Mouse (Mus musculus) right cerebral cortex, postnatal 10 days (tissue): ENCODE data around the gene Pex7.
A peak's percentile ranks its signal among the peaks of the same experiment; 100 is the strongest.
"Not testable (repeated sequence)": the region's sequence is repeated elsewhere in the genome, so short reads cannot be mapped to it uniquely, and the experiment has no call there.

Experiments
- DNase-seq, 2 experiments: peaks; one replicate each; pipeline ENCODE4 v3.0.0; 2021; ENCODE audit warnings: low spot score in 2 of 2

Gene Pex7

DNA sequence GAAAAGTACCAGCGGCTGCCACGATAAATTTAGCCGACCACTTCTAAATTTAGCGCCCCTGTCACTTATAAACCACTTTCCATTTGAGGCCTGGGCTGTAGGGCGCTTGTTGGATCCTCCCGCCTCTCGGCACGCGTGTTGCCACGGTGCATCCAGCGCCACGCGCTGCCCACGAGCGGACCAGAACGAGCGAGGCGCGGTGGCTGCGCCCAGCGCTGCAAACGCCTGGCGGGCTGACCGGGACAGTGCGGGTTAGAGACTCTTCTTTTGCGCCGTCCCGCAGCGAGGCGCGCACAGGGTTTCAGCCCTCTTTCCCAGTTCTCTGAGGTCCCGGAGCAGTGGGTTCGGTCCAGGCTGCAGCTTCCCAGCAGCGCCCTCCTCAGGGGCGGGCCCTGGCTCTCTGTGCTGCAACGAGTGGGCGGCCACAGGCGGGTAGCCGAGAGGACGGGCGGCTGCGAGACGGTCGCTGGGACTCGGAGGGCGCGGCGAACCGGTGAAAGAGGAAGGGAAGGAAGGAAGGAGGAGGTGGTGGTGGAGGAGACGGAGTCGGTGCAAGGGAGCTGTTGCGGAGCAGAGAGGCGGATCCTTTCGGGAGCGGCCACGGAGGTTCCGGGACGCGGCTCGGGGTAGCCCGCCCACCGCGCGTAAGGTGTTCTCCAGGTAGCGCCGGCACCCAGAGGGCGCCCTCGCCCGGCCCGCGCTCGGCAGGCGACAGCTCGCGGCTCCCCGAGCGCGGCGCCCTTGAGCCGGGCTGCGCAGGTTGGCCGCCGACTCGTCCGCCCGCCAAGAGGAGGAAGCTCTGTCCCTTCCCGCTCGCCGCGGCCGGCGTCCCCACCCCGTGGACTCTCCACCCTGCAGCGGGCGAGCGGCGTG, 26.3 kb upstream of the Pex7 start:
- peak; percentile 82 for DNase-seq

DNA sequence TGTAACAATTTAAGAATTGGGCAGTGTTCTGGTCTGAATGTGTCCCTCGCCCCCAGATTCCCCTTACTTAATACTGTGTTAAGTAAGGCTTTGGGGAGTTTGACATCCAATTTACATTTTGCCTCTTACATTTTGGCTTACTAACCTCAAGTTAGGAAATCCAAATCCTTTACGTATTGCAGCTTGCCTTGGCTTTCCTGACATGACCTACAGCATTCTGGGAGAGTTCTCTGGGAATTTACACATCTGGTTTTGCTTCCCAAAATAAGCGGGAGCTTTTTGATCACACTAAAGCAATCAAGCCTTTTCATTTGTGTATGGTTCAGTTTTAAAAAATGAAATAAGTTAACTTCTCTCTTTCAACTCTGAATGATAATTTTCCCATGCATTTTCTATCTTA, 25.5 kb upstream of the Pex7 start:
- DNase-seq: no peak

DNA sequence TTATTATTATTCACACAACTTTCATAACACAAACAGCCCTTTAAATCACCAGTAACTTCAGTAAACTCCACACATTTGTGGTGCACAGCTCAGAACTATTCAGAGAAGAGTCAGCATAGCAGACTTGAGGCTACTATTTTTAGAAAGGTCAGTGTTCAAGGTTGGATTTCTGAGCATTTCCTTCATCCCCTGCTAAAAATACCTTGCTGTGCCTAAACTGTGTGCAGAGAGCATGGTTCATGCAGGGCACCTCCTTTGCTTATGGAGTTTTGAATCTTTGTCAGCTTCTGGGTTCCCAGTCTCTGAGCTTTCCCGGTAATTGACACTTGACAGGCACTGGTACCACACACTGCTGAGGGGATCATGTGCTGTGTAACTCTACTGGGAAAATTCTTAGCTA, 20.7 kb upstream of the Pex7 start:
- DNase-seq: no peak

DNA sequence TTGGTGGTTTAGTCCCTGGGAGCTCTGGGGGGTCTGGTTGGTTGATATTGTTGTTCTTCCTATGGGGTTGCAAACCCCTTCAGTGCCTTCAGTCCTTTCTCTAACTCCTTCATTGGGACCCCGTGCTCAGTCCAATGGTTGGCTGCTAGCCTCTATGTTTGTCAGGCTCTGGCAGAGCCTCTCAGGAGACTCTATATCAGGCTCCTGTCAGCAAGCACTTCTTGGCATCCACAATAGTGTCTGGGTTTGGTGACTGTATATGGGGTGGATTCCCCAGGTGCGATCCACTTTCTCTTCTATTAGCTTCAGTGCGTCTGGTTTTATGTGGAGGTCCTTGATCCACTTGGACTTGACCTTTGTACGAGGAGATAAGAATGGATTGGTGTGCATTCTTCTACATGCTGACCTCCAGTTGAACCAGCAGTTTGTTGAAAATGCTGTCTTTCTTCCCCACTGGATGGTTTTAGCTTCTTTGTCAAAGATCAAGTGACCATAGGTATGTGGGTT, 19.0 kb upstream of the Pex7 start:
- not testable (repeated sequence) for DNase-seq

DNA sequence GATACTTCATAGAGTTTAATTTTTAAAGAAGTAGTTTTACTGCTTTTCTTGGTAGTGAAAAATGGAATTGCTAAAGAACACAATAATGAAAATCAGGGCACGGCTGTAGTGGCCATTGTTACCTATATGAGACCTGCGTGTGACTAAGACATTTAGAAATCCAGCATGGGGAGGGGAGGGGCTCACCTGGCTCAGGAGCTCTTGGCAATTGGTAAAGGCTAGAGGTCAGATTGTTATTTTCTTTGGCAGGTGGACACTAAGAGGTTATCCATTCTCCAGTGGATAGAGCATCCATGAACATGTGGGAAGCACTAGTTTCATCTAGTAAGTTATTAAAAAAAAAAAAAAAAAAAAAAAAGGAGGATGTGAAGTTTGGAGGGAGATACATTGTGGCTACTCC, 16.8 kb upstream of the Pex7 start:
- no peak for DNase-seq

DNA sequence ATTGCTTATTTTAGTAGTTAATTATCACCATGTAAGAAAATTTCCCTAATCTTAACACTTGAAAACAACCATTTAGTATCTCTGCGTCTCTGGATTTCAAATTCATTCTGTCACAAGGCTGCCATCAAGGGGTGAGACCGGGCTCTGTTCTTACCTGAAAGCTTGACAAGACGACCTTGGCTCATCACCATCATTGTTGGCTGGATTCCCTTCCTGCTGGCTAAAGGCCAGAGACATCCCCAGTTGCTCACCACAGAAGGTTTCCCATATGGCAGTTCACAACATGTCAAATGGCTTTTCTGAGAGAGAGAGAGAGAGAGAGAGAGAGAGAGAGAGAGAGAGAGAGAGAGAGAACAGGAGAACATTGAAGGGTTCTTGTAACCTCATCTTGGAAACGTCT, 14.9 kb upstream of the Pex7 start:
- no peak for DNase-seq

DNA sequence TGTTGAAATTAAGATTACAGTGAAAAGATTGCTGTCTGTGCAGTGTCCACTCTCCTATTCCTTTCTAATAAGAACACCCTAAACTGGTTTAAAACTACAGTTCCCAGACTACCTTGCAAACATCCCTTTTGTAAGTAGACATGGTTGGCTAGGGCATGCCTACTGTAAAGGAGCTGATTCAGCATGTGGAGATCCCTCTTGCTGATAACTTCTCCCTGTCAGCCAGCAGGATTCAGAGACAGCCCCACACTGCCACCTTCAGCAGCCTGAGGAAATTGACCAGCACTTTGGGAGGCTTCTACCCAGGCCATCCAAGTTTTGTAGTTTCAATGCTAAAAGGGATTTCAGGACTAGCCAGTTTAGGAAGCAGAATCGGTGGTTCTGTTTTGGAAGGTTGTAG, 7.8 kb upstream of the Pex7 start:
- DNase-seq: peak; percentile 74 to 80

DNA sequence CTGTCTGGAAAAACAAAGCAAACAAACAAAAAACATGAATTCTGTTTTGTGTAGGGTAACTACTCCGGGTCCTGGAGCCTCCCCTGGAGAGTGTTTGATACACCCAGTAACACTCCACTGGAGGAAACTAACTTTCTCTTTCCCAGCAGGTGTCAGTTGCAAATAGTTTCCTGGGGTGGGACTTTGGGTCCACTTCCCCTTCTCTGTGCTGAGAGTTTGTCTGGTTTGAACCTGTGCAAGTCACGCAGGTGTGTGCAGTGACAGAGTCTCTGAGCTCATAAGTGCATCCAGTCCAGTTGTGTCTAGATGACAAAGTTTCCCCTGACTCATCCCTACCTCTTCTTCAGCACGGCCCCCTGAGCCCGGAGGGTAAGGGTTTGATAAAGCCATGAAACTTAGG, 6.3 kb upstream of the Pex7 start:
- no peak for DNase-seq

DNA sequence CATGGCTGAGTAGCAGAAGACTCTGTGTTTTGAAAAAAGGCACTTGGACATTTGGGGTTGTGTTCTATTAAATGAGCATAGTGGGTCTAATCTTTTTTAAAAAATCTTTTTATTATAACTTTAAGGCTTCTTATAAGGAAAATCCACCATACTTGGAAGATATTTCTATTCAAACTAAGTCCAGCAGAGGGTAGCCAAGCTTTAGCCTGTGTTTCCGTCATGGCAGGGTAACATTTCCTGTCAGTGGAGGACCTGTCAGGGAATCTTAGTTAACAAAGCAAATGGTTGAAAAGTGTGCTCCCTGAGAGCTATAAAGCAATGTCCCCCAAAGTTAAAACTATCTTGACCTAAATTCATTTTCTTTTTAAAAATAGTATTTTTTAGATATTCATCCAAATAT, 4.1 kb upstream of the Pex7 start:
- no peak for DNase-seq

DNA sequence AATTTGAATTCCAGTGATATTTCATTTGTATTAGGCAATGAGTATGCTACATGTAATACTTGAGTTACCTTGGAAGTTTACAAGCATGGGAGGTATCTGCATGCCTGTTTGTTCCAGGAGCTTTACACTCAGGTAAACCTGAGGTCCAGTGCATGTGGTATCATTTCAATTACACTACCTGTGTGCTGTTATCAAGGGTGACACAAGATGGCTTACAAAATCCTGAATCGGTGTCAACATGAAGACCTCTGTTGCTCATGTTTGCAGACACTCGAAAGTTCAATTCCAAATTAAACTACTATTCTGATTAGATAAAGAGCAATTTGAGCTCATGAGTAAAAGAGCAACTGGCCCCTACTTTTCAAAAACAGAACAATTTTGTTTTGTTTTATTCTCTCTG, 3.0 kb upstream of the Pex7 start:
- DNase-seq: no peak

DNA sequence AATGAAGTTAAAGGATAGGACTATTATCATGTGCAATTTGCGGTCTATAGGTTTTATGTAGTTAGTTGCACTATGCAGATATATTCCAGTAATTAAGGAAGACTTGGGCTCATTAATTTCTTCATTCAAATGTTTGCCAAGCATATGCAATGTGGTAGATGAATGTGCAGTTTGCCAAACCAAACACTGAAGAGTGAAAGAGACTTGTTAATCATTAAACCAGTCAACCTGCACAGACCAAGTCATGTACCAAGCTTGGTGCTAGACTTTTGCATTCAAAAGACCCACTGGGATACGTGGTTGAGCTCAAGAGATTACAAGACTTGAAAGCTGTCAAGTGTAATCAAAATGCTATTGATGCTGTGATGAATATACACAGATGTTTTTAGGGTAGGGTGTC, 587 bp upstream of the Pex7 start:
- DNase-seq: no peak

DNA sequence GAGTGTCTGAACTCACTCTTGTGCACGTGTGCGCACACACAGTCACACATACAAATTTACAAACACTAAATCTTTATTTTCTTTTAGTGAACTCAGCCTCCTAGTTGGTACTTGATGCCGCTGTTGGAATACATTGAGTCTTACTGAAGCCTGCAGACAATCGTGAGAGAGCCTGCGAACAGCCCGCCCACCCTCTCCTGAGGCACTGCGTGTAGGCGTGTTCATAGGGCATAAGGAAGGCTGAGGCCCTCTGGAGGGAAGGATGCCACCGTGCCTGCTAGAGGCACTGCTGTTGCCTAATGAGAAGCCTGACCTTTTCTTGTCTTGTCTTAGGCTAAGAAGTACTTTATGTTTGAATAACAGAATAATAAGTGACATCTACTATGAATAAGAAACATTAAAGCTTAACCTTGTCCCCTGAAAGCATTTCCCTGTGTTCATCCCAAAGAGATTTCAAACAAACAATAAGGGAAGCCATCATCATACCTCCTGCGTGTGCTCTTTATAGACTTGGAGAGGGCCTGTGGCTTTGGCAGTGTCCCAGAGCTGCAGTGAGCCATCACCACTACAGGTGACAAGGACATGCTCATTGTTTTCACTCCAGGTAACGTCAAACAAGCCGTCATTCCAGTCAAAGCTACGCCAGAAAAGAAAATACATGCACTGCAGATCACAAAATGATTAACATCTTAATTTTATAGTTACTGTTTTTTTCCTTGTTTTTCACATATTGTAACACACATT, 3.2 kb downstream of the Pex7 start:
- peak; percentile 41 to 50 for DNase-seq

DNA sequence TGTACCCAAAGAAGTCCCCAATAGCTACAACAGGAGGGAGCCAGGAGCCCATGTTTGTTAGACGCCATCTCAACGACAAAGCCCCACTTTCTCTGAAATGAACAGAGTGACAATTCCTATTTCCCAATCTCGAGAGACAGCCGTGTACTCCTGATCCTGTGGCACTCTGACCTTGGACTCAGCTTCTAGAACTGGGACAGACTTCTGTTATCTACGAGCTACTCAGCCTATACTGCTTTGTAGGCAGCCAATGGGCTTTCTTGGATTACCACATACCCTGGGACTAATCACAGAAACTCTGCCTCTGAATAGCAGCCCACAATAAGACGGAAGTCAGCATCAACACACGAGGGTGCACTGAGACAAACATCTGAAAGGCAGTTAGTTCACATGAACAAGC, 5.5 kb downstream of the Pex7 start:
- DNase-seq: no peak

DNA sequence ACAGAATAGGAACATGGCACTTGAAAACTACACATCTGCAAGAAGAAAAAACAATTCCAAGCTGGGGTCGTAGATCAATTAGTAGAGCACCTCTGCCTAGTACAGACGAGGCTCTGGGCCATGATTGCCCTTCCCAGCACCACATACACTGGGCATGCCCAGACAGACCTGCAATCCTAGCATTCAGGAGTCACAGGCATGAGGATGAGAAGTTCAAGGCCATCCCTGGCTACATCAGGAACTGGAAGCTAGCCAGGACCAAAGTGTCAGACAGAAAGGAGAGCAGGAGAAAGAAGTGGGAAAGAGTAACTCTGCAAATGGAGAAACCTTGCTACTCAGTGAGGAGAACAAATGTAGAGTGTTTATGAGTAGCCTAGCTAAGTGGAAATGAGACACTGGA, 7.3 kb downstream of the Pex7 start:
- no peak for DNase-seq

DNA sequence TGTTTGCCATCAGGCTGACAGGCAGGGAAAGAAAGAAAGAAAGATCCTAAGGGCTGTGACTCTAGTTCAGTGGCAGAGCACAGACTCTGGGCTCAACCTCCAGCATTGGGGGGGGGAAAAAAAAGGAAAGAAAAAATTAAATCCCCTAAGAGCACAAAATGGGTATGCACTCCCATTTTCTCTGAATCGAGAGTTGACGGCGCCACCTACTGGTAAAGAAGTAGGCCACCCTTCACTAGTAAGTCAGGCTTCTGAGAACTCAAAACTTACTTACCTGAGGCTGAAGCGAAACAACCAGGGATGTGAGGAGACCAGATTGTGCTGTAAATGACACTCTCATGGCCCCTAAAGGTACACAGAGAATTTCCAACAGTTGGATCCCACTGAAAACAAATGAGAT, 13.5 kb downstream of the Pex7 start:
- peak; percentile 51 to 73 for DNase-seq

DNA sequence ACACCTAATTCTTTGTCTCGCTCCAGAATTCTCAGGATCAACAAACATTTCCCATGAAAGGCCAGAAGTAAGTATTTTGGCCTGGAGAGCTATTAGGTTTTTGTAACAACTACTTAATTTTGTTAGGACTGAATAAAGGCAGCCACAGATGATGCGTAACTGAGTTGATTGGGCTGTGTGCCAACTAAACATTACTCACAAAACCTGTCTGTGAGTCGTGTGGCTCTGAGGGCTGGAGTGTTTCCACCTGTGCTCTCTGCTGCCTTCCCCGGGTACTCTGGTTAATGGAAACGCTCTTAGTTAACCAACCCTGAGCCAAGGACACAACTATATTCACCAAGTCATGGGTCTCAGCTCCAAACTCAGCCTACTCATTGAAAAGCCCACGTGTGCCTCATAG, 14.3 kb downstream of the Pex7 start:
- DNase-seq: no peak

DNA sequence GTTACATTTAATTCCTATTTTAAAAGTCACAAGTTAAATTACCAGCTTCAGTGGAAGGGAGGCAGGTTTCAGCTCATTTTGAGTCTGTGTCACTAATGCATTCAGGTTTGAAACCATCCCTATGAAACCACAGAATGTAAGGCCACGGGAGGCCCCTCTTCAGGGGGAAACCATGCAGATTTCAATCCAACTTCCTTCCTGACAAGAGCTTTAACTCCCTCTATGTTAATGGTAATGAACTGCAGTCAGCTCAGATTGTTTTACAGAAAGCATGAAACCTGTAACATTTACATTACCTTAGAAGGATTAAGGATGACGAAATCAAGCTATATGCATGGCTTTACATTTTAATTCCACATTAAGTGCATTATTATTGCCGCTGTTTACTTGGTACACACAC, 15.8 kb downstream of the Pex7 start:
- no peak for DNase-seq

DNA sequence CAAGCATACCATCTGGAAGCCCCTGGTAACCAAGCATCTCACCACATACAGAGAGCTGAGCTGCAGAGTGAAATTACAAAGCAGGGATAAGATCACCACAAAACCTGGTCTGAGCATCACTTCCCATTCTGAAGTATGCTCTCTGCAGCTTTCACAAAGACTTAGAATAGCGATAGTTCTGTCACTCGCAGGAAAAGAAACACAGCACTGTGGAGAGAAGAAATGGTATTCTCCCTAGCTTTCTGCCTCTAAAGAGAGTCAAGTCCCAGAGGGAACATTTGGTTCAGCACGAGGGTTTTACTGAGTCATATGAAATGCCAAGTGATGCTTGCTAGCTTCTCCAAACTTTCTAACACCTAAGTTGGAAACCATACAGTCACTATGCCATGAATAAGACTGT, 17.6 kb downstream of the Pex7 start:
- no peak for DNase-seq

DNA sequence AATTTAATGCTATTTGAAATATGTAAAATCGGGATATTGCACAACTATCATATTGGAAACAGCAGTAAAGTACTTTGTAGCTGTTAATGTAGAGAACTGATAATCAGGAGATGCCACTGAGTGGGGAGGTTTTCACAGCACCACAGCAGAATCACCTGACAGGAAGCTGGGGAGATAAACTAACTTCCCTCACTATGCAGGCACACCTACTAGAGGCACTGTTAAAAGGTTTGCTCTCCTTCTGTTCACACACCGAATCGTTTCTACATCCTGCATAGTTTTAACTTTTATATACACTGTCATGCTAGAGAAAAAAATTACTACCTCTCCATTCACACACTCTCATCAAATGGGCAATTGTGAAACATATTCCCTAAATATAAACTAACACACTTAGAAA, 21.2 kb downstream of the Pex7 start:
- no peak for DNase-seq

DNA sequence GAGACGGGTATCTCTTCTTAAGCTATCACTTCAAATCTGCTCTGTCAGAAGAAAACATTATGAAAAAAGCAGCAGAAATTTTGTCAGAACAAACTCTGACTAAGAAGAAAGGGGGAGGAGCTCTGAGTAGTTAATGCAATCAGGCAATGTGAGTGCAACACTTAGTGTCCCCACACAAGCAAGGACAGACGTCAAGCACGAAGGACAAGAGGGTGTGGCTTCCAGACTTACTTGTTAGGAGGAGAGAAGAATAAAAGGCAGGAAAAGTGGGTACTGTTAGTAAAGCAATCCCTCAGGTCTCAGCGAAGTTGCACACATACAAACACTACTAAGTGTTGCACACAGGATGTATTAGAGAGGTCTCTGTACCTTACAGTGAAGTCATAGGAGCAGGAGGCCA, 23.1 kb downstream of the Pex7 start:
- DNase-seq: no peak

DNA sequence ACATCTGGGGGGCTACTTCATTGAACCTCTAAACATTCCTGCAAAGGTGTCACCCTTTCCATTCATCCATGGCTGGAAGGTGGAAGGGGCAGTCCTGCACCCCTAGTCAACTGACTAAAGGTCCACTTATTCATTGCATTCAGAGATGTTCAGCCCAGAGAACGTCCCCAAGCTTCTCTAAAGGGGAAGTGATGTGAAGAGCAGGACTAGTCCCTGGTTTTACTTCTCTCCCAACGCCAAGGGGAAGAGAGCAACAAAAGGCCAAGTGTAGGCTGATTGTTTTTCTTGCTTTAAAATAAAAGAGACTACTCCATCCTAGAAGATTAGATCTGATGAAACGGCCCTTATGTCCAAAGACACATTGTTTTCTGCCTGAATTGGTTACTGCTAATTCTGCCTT, 27.1 kb downstream of the Pex7 start:
- no peak for DNase-seq

DNA sequence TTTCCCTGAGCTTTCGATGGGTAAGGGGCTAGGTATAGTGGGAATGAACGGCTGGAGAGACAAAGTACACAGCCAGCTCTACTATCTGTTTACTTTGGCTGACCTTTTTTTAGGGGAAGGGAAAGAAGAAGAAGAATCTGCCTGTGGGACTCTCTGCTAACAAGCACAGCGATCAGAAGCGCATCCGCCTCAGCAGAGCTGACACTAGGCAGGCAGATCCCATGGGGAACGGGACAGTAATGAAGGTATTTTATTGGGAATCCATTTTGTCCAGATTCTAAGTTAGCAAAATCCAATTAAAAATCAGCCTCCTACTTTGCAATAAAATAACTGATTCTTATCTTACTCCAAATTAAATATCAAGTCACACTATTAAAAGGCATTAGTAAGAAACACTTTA, 28.3 kb downstream of the Pex7 start:
- DNase-seq: no peak

DNA sequence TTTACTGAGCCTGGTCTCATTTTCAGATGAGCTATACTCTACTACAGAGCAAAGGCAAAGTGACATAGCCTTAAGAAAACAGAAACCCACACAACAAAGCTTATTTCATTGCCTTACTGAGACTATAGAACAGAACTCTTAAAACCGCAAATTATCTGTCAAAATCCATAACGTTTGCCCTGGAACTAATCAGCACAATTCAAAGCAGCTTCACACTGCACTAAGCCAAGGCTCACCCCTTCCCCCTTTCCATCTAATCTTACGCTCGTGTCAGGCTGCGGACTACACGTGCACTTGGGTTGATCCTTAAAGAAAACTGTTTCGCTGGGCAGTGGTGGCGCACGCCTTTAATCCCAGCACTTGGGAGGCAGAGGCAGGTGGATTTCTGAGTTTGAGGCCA, 29.8 kb downstream of the Pex7 start:
- no peak for DNase-seq
